Mouse (Mus musculus): ENCODE data around the gene Htra1.

- TF ChIP-seq CTCF (IDR thresholded peaks at IDR 0.05; ENCODE audit: borderline replicate concordance, insufficient read depth, low read depth, low read length) (no peak), POLR2A (IDR thresholded peaks at IDR 0.05; ENCODE audit: borderline replicate concordance, insufficient read depth, low read length) (no peak)
Measured at GRCm38 (mm10) chr7:130938896-130939295, 3.0 kb downstream of the Htra1 start.

Measured in cerebellum, adult 2 months (tissue).